Comparison of ENCODE assay signal across 22 mouse cellular contexts in genomic region chr1:128860094-128860493, GRCm38 (mm10).
DNase-seq lines count a peak whose midpoint lies in the region; ATAC-seq and TF ChIP-seq lines count a peak whose summit lies in the region.
"Had no signal": no experiment of that assay in that cellular context is flagged by ENCODE, and none has a peak within 500 bp of the region (broad histone marks: within the 10 kb centered on the region; RNA-seq: fewer than 3 reads in every experiment).

No protein-coding gene starts in this region.

- no peak for TF ChIP-seq CTCF in ES-Bruce4 (IDR thresholded peaks at IDR 0.05; ENCODE audit: low read depth, low read length)

- 0 out of 2 replicates have a peak overlapping the region, but pooled peaks have one; percentile 20 for H3K9ac ChIP-seq in midbrain, embryonic 11.5 days (ENCODE audit: low read length)
- H3K9ac ChIP-seq in midbrain, embryonic 16.5 days (ENCODE audit: low read depth, low read length) = no peak overlapping the region
- no peak overlapping the region for H3K9ac ChIP-seq in ES-Bruce4 (ENCODE audit: low read depth, poor library complexity, severe bottlenecking)
- H3K9ac ChIP-seq in forebrain, embryonic 16.5 days (replicated peaks; ENCODE audit: low read depth, low read length) = no peak overlapping the region
- H3K9ac ChIP-seq: kidney, embryonic 15.5 days; liver, embryonic 14.5 days; lung, embryonic 15.5 days; stomach, embryonic 15.5 days had no signal

- TF ChIP-seq EP300 in ES-Bruce4 (IDR thresholded peaks at IDR 0.05; ENCODE audit: insufficient read depth, low read depth, low read length) = peak; percentile 74

- peaks cover 10% of the 10 kb centered on the region for H3K4me1 ChIP-seq in midbrain, embryonic 11.5 days (ENCODE audit: control insufficient read depth, insufficient read depth, low read length)
- H3K4me1 ChIP-seq in midbrain, embryonic 16.5 days (ENCODE audit: control insufficient read depth, insufficient read depth, low read length) = peaks cover 8% of the 10 kb centered on the region
- H3K4me1 ChIP-seq in ES-Bruce4 (ENCODE audit: control insufficient read depth, insufficient read depth, low read length) = peaks cover 6% of the 10 kb centered on the region
- H3K4me1 ChIP-seq in forebrain, embryonic 16.5 days (replicated peaks; ENCODE audit: control insufficient read depth, insufficient read depth, low read length) = peaks cover 8% of the 10 kb centered on the region
- H3K4me1 ChIP-seq: kidney, embryonic 15.5 days; lung, embryonic 15.5 days; stomach, embryonic 15.5 days had no signal

- TF ChIP-seq POLR2A in ES-Bruce4 (IDR thresholded peaks at IDR 0.05; ENCODE audit: insufficient read depth, low read length) = no peak

- no peak for DNase-seq in midbrain, embryonic 11.5 days (ENCODE audit: low spot score, missing footprints)
- DNase-seq in WW6 (ENCODE audit: low read depth, low spot score) = peak; percentile 16
- no peak for DNase-seq in layer of hippocampus, adult 18-20 months (ENCODE audit: low spot score in 2 of 2)
- DNase-seq in kidney, postnatal 14 days = no peak
- DNase-seq in heart, postnatal 14 days = no peak
- DNase-seq: cerebellum, adult 9-10 months; gastrocnemius, adult 2 months; layer of hippocampus, postnatal 36 days; lung, postnatal 4 days; right cerebral cortex, postnatal 14 days; thymus, adult 18-20 months; thymus, postnatal 4 days had no signal

- no peaks in the 10 kb centered on the region; the same call in 1 of the 2 replicates for H3K27me3 ChIP-seq in midbrain, embryonic 11.5 days (ENCODE audit: control insufficient read depth, insufficient read depth, low read length)
- H3K27me3 ChIP-seq in midbrain, embryonic 16.5 days (ENCODE audit: control insufficient read depth, insufficient read depth, low read depth, low read length) = no peaks in the 10 kb centered on the region
- H3K27me3 ChIP-seq in ES-Bruce4 (ENCODE audit: control insufficient read depth, insufficient read depth, low read length, poor library complexity, severe bottlenecking) = no peaks in the 10 kb centered on the region
- no peaks in the 10 kb centered on the region for H3K27me3 ChIP-seq in forebrain, embryonic 16.5 days (replicated peaks; ENCODE audit: control insufficient read depth, insufficient read depth, low read length)
- H3K27me3 ChIP-seq: kidney, embryonic 15.5 days; lung, embryonic 15.5 days; stomach, embryonic 15.5 days had no signal

- 4% methylated on average over 7 of the region's 7 CpGs for WGBS in midbrain, embryonic 11.5 days
- WGBS in midbrain, embryonic 16.5 days = 2% methylated on average over 7 of the region's 7 CpGs
- 1% methylated on average over 7 of the region's 7 CpGs for WGBS in forebrain, embryonic 16.5 days

- intact Hi-C loops in heart, postnatal 14 days (cut with DNase I) = no loop called here

- no peaks in the 10 kb centered on the region for H3K36me3 ChIP-seq in midbrain, embryonic 11.5 days (ENCODE audit: control insufficient read depth, insufficient read depth, low read length)
- H3K36me3 ChIP-seq in midbrain, embryonic 16.5 days (ENCODE audit: control insufficient read depth, insufficient read depth, low read length) = no peaks in the 10 kb centered on the region
- no peaks in the 10 kb centered on the region for H3K36me3 ChIP-seq in ES-Bruce4 (ENCODE audit: control insufficient read depth, insufficient read depth, low read length, poor library complexity, severe bottlenecking)
- no peaks in the 10 kb centered on the region for H3K36me3 ChIP-seq in forebrain, embryonic 16.5 days (ENCODE audit: control insufficient read depth, insufficient read depth)
- H3K36me3 ChIP-seq: kidney, embryonic 15.5 days; lung, embryonic 15.5 days; stomach, embryonic 15.5 days had no signal

- ATAC-seq in midbrain, embryonic 11.5 days (ENCODE audit: low FRiP score) = peak; percentile 71
- ATAC-seq in midbrain, embryonic 16.5 days = no peak
- 0 out of 2 replicates have a peak, but pooled peaks have one; percentile 20 for ATAC-seq in forebrain, embryonic 16.5 days
- ATAC-seq: hindbrain, postnatal 0 days; intestine, postnatal 0 days had no signal

- H3K27ac ChIP-seq in midbrain, embryonic 11.5 days (ENCODE audit: low read depth, low read length) = no peak overlapping the region
- H3K27ac ChIP-seq in midbrain, embryonic 16.5 days (ENCODE audit: low read length) = no peak overlapping the region
- peak overlapping the region; percentile 78 for H3K27ac ChIP-seq in ES-Bruce4 (ENCODE audit: insufficient read depth, low read length)
- H3K27ac ChIP-seq in forebrain, embryonic 16.5 days (ENCODE audit: low read length) = no peak overlapping the region
- H3K27ac ChIP-seq: gastrocnemius, adult 2 months; hindbrain, postnatal 0 days; kidney, embryonic 15.5 days; liver, embryonic 14.5 days; lung, embryonic 15.5 days; stomach, embryonic 15.5 days had no signal

- no peaks in the 10 kb centered on the region for H3K9me3 ChIP-seq in midbrain, embryonic 11.5 days (ENCODE audit: control insufficient read depth, low read length)
- no peaks in the 10 kb centered on the region for H3K9me3 ChIP-seq in midbrain, embryonic 16.5 days (replicated peaks; ENCODE audit: control insufficient read depth, low read length, poor library complexity, severe bottlenecking)
- H3K9me3 ChIP-seq in ES-Bruce4 (replicated peaks; ENCODE audit: control insufficient read depth, insufficient read depth, low read length, poor library complexity, severe bottlenecking) = peaks cover 5% of the 10 kb centered on the region
- no peaks in the 10 kb centered on the region for H3K9me3 ChIP-seq in forebrain, embryonic 16.5 days (ENCODE audit: control insufficient read depth, low read length)
- H3K9me3 ChIP-seq: kidney, embryonic 15.5 days; lung, embryonic 15.5 days; stomach, embryonic 15.5 days had no signal

- peak overlapping the region; percentile 13; the same call in 1 of the 2 replicates for H3K4me2 ChIP-seq in midbrain, embryonic 11.5 days
- no peak overlapping the region; the same call in 1 of the 2 replicates for H3K4me2 ChIP-seq in midbrain, embryonic 16.5 days (ENCODE audit: low read length)
- H3K4me2 ChIP-seq in forebrain, embryonic 16.5 days (ENCODE audit: low read length) = no peak overlapping the region
- H3K4me2 ChIP-seq: heart, embryonic 11.5 days; kidney, embryonic 15.5 days; lung, embryonic 15.5 days; stomach, embryonic 15.5 days had no signal

- no peak overlapping the region for H3K4me3 ChIP-seq in midbrain, embryonic 11.5 days (ENCODE audit: low read depth, low read length)
- H3K4me3 ChIP-seq in midbrain, embryonic 16.5 days (ENCODE audit: low read depth, low read length) = no peak overlapping the region
- H3K4me3 ChIP-seq in ES-Bruce4 (ENCODE audit: low read depth, low read length) = no peak overlapping the region
- H3K4me3 ChIP-seq in forebrain, embryonic 16.5 days (replicated peaks; ENCODE audit: low read length) = no peak overlapping the region
- H3K4me3 ChIP-seq: gastrocnemius, adult 2 months; kidney, embryonic 15.5 days; lung, embryonic 15.5 days; stomach, embryonic 15.5 days had no signal
